Mouse (Mus musculus): ENCODE data around the gene Dgkb. TPM values are rescaled to one million over a fixed set of nuclear protein-coding genes. Genes with fewer than 3 reads are reported as not detected.

Dgkb gene
- total RNA-seq (2021): 100 to 1,000 TPM; 122 to 155 TPM

DNA sequence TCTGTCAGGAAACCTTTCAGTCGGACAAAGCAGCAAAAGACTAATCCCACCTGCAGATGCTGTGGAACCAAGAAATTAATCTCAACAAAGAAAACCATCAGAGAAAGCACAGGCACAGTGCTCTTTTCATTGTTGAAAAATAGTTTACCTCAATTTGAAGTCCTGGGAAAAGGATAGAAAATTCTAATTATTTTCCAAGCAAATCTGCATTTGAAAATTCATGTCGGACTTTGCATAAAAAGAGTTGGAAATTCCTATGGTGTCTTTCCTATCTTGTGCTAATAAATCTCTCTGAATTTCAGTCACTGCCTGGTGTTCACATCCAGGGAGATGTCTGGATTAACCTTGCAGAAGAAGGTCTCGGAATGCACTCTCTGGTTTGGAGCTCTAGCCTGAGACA lies at the start of gene Dgkb:
Gene Dgkb, plus strand, starts transcription at position 301 of the 400 bp plus-strand sequence.
- DNase-seq (ENCODE audit: low spot score in 2 of 2): no peak
- intact Hi-C loops (cut with DNase I): no loop called here

DNA sequence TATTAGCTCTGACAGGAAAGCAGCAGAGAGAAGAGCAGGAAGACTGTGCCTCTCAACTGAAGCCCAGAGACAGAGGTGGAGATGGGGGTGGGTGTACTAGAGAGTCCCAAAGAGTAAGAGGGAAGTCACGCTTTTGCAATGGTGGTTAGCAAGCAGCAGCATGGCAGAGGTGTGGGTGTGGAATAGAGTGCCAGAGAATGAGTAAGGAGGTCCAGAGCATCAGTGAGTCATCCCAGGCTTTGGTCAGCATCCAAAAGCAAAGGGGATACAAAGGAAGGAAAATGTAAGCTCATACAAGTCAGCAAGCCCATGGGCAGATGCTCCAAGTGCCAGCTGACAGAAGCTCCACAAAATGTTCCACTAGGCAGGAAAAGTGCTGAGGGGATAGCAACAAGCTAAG lies 47.7 kb upstream of the Dgkb start:
- intact Hi-C loops (cut with DNase I): loop anchor here (1.0 to 10.0 kb wide), 4 partner anchors 110 to 1727 kb away; no protein-coding TSS in a partner anchor
- peak; percentile 58 to 98 for DNase-seq (ENCODE audit: low spot score in 2 of 2)

DNA sequence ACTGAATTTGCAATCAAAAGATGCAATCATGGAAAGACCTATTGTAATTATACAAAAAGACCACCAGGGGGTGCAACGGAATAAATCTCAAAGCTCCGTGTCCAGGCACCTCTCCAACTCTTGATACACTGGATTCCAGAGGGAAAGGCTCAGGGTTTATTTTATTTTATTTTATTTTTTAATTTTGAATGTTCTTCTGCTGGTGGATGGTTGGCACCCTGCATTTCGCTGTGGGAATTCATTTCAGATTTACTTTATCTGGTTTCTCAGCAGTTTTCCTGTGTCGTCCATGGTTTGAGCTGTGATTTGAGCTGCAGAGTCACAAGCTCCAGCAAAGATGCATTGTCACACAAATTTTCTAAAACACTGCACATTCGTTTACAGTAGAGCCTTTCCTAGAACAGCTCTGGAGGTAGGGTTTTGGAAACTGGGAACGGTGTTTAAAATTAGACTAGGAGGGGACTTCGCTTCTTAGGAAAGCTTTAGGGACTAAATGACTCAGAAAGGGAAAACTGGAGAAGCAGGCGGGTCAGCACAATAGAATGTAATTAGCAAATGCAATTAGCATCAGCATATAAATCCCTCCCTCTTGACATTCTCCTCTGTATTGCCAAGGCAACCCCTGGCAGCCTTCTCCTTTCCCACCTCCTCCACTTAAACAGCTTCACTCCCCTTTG lies 43.7 kb upstream of the Dgkb start:
- intact Hi-C loops (cut with DNase I): loop anchor here (5.0 to 10.0 kb wide), 3 partner anchors 201 to 1723 kb away; no protein-coding TSS in a partner anchor
- peak; percentile 31 to 56 for DNase-seq (ENCODE audit: low spot score in 2 of 2)

DNA sequence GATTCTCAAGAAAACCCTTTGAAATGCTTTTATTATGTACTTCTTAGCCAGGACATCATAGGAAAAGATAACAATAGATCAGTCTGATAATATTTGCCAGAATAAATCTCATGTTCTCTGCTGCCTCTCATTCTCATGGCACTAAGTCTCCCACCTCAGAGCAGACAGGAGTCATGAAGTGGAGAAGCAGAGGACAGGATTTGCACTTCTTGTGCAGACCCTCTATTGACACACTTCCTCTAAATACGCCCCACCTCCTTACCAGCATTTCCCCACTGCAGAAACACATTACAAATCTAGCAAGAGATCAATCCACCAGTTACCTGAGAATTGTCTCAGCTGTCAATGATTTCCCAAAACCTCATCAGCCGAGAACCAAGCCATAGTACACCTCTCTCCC lies 42.9 kb upstream of the Dgkb start:
- no peak for DNase-seq (ENCODE audit: low spot score in 2 of 2)
- intact Hi-C loops (cut with DNase I): loop anchor here (5.0 to 10.0 kb wide), 3 partner anchors 200 to 1723 kb away; no protein-coding TSS in a partner anchor

DNA sequence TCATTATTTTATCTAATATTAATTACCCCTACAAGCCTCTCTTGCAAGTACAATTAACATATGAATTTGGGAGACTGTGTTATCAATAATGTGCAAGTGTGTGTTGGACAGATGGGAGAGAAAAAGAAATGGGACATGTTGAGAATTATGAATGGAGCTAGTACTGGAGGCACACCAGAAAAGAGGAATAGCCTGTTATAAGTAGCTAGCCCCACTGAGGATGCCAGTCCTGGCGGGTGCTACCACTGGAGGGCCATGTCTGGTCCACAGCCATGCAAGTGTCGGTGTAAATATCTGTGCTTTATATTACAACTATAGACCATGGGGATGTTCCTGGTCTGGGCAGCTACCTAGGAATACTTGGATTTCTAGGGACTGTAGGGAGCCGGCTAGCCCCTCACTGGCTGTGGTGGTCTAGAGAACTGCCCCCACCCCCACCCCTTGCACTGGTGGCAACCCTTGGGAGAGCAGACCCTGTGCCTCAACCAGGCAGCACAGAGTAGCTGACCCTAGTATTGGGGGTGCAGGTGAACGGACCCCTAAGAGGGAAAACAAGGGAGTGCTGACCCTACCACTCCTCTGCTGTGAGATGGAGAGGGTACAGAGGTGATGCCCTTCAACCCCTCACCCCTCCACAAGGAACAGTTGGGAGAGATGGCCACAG lies 21.1 kb upstream of the Dgkb start:
- DNase-seq (ENCODE audit: low spot score in 2 of 2): no peak
- intact Hi-C loops (cut with DNase I): no loop called here

DNA sequence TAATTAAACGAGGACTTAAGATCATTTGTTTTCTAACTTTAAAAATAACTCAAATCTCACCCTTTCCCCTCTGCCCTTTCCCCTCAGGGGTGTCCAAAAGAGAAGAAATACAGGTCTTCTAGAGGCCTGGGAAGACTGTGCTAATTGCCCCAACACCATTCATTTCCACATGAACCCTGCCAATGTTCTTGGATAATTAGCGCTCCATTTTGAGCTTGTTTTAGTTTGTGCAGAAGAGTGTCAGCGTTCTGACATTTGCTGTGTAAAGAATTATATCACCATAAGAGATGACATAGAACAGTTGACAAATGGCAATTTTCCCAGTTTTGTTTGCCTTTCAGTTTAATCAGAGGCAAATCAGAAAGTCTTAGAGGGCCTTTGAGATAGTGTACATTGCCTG lies 3.4 kb upstream of the Dgkb start:
- peak; percentile 10 to 16 for DNase-seq (ENCODE audit: low spot score in 2 of 2)
- intact Hi-C loops (cut with DNase I): no loop called here

DNA sequence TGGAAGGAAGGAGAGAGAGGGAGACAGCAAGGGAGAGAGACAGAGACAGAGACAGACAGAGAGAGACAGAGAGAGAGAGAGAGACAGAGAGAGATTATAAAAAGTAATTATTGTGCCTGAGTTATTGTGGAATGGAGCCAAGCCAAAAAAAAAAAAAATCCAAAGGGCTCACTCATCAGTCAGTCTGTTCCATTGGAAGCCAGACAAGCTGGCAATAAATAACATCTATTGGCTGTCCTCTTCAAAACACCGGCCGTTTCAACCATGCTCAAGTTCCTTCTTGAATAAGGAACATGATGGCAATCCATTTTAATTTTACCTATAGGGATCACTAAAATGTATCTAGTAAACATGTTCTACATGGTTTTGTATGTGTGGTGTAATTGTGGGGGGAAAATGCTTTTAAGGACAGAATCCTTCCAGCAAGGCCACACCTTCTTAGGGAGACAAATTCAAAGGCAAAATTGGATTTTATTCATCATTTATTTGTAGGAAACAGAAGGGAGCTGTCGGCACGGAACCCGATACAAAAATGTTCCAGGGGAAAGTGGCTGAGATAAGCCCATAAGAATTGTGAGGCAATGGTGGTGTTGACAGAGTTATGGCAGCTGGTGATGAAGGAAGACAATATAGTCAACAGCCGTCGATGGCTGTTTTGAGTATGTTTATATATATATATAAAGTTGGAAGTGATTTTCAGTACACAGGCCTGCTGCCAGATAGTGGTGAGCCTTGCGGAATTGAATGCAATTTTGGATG lies 3.7 kb downstream of the Dgkb start:
- intact Hi-C loops (cut with DNase I): no loop called here
- no peak for DNase-seq (ENCODE audit: low spot score in 2 of 2)

DNA sequence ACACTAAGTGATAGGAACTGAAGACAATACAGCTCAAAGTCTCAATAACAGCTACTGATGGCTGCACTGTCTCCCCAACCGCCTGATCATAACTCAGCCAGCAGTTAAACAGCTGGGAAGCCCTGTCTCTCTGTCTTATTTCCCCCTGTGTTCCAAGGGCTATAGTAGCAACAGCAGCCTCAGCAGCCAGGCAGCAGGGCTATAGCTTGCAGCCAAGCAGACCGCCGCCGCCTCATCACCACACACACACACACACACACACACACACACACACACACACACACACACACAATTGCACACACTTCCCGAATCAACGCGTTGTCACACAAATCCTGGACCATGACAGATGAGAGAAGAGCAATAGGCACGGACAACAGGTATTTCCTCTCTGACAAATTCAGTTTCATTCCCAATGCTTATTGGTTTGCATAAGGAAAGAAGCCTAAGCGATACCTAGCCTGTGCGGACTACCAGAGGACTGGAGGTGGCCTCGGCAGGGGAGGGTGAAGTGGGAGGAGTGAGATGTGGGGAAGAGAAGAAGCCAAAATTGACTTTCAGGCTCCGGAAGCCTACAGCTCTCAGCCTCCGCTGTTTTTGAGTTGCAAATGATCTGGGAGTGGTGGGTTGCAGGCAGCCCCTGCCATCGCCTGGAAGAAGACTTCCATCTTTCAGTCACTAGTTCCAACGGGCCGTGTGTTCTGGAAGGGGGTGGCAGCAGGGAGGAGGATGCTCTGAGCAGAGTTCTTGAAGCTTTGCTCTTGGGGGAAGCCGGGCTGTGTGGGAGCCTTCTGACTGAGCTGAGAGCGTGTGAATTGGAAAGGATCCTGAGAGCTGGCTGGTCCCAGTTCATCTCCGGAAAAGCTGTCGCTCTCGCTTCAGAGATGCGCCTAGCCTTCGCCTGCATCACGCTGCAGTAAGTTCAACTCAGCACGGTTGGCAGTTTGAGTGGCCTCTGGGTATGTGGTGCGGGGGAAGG lies 62.8 kb downstream of the Dgkb start:
- intact Hi-C loops (cut with DNase I): loop anchor here (1.0 to 5.0 kb wide), 4 partner anchors 76 to 242 kb away; no protein-coding TSS in a partner anchor

DNA sequence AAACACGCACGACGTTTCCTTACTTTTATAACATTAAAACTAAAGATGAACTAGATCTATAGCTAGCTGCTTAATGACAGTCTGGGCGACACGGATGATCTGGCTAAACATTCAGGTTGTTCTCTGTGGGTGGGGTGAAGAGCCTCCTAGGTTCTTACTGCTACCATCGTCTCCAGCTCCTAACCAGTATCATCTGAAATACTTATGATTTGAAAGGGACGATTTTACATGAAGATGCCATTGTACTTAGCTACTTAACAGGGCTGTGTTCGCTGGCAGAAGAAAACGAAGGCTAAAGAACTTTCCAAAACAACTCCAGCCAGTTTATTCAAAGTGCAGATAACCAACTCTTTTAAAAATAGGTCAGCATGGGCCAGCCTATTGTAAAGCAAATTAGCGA lies 63.9 kb downstream of the Dgkb start:
- DNase-seq (ENCODE audit: low spot score in 2 of 2): peak in 1 of 2 experiments; percentile 35
- intact Hi-C loops (cut with DNase I): loop anchor here (2.0 to 5.0 kb wide), 3 partner anchors 75 to 241 kb away; no protein-coding TSS in a partner anchor

More for the DNA sequence above, 62.8 kb downstream of the Dgkb start:
- DNase-seq (ENCODE audit: low spot score in 2 of 2): peak; percentile 74 to 95

DNA sequence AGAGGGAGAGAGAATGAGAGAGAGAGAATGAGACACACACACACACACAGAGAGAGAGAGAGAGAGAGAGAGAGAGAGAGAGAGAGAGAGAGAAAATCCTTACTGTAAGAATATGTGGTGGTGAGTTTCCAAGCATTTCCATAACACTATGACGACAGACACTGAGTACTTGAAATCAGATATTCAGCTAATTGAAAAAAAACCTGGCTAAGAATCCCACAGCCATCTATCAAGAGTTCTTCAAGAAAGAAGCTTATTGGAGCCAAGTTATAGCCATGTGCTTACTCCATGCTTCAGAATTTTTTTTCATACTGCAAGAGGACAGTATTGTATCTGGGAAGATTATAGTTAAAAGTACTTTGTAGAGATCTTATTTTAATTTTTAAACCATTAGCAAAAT lies 65.3 kb downstream of the Dgkb start:
- intact Hi-C loops (cut with DNase I): loop anchor here (5.0 kb wide), 1 partner anchor 240 kb away; no protein-coding TSS in a partner anchor
- no peak for DNase-seq (ENCODE audit: low spot score in 2 of 2)

DNA sequence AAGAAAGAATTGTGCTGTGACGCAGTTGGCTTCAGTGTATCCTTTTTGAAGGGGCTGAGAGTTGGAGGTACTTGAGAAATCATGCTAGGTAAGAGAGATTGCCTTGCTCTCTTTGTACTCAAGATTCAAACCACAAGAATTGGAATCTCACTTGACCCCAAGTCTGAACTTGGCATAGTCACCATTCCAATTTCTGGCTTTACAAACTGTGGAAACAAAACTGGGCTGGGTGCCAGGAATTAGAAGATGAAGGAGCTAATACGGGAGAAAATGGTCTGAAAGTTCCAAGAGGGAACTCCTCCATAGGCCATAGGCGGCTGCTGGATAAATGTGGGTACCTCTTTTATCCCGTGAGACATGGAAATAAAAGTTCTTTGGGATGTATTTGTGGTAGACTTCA lies 66.3 kb downstream of the Dgkb start:
- intact Hi-C loops (cut with DNase I): loop anchor here (5.0 kb wide), 1 partner anchor 239 kb away; no protein-coding TSS in a partner anchor

DNA sequence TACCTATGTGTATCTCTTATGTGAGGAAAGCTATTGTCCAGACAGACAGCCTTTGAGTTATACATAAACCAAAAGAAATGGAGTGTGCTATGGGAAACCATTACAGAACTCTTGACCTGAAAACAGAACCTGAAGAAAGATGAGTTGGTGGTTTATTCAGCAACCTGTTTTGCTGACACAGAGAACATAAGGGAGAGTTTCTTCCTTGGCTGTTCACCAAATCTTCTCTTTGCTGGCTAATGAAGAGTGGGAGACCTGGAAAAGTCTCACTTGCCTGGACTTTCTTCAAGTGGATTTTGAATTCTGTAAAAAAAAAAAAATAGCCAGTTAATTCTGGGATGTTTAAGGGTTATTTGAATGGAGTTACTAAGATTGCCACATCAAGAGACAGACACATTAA lies 71.1 kb downstream of the Dgkb start:
- DNase-seq (ENCODE audit: low spot score in 2 of 2): no peak
- intact Hi-C loops (cut with DNase I): no loop called here

More for the DNA sequence above, 66.3 kb downstream of the Dgkb start:
- no peak for DNase-seq (ENCODE audit: low spot score in 2 of 2)

DNA sequence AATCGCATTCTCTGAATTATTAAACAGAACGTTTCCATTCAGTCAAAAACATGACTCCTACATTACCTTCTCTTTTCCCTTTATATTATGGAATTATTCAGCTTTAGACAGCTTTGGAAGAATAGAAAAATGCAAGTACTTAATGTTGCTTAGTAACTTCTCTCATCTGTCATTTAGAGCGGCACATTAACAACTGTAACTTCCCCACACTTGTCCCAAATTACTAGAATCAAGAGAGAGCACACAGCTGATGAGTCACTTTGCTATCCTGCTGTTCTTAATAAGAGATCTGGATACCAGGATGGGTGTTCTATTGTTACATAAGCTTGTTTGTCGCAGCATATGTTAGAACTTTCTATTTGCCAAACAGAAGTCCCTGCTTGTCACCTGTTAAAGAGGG lies 71.9 kb downstream of the Dgkb start:
- peak in 1 of 2 experiments; percentile 9 for DNase-seq (ENCODE audit: low spot score in 2 of 2)
- intact Hi-C loops (cut with DNase I): no loop called here

DNA sequence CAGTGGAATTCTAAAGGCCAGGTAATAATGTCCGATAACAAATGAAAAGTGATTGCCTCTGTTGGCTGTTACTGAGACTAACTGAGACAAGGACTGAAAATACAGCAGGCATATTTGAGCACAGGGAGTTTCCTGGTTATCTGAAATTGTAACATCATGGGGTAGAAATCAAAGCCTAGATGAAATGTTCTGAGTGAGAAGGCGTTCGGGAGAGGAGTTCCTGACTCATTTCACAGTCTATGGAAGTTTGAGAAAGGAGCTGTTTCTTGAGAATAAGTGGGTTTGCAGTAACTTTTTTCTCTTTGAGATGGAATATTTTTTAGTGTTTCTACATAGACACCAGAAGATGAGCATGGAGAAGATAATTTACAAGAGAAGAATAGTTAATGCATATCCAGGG lies 73.8 kb downstream of the Dgkb start:
- intact Hi-C loops (cut with DNase I): no loop called here
- peak in 1 of 2 experiments; percentile 53 for DNase-seq (ENCODE audit: low spot score in 2 of 2)

DNA sequence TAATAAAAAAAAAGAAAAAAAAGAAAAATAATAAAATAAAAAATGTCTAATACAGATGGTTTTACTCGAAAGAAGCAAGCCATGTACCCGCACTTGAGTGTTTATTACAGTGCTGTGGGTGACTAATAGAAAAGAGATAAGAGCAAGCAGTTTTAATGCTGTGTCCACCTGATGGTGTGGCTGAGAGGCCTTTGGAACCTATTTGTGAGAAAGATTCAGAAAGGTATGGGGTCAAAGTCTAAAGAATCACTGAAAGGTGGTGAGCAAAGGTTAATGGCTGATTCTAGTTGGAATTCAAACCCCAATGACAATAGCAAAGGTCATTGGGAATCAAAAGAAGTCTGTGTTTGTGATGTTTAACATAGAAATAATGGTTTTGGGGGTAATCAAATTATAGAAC lies 124.6 kb downstream of the Dgkb start:
- no peak for DNase-seq (ENCODE audit: low spot score in 2 of 2)
- intact Hi-C loops (cut with DNase I): no loop called here

DNA sequence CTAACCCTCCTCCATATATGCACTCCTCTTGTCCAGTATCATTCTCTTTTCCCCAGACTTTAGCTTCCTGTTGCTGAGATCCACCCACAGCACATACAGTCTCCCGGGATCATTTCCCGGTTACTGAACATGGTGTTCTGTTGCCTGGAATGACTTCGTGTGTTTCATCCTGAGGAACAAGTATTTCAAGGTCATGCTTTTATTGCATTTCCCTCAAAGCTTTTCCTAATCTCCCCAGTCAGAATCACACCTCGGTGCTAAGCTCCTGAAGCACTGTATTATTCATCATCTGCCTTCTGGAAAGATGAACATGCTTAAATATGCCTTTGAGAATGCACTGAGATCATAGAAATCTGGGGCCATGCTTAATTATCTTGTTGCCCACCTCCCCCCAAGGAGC lies 138.7 kb downstream of the Dgkb start:
- intact Hi-C loops (cut with DNase I): loop anchor here (2.0 kb wide), 1 partner anchor 75 kb away; no protein-coding TSS in a partner anchor

DNA sequence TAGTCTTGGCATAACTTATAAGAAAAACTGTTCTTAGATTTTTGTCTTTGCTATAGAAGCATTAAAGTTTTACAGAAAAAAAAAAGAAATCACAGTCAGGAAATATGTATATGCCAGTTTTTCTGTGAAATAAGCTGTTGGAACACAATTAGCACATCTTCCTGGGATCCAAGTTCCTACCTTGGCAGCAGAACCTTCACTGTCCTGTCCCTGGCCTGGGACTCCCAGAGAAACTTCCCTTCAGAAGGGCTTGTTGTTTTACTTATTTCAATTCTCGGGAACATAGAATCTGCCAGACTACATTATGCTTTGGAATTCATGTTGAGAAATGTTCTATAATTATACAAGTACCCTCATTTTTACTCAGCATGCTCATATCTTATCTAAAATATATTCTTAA lies 154.0 kb downstream of the Dgkb start:
- peak in 1 of 2 experiments; percentile 15 for DNase-seq (ENCODE audit: low spot score in 2 of 2)
- intact Hi-C loops (cut with DNase I): loop anchor here (10.0 kb wide), 1 partner anchor 197 kb away; no protein-coding TSS in a partner anchor

More for the DNA sequence above, 138.7 kb downstream of the Dgkb start:
- DNase-seq (ENCODE audit: low spot score in 2 of 2): peak in 1 of 2 experiments; percentile 25

DNA sequence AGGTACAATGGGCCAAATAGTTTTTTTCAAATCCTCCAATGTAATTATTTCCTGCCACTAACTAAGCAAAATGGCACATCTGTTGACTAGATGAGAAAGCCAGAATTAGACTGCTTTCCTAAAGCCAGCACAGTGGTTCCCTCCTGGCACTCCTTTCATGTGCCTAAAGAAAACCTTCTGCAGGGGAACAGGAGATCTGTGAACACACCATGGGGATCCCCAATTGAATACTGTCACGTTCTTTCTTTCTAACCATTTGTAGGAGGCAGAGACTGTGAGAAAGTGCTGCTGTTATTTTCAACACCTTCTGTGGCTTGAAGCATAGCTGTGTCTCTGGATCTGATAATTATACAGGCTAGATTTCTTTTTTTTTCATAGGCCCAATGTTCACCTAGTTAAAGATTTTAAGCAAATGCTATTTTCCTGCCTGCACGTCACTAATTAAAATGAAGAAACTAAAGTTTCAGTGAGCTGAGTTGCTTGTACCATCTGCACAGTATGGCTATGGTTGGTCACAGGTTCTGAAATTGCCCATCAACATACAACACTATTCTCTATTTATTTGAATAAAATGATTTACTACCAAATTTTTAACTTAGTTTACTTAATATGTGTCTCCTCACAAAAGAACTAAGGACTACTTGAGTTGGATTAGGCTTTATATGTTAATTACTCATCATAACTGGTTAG lies 161.1 kb downstream of the Dgkb start:
- DNase-seq (ENCODE audit: low spot score in 2 of 2): peak; percentile 27 to 82
- intact Hi-C loops (cut with DNase I): loop anchor here (2.0 to 10.0 kb wide), 2 partner anchors 98 to 204 kb away; no protein-coding TSS in a partner anchor

Data from left cerebral cortex, postnatal 25 days (tissue).